Mouse (Mus musculus) bone marrow, adult 2 months (tissue): Measurements from ENCODE around the gene Rgs6. TPM values are rescaled to one million over a fixed set of nuclear protein-coding genes. Genes with fewer than 3 reads are reported as not detected.

Experiments used
- H3K27ac ChIP-seq: fragments of 200-500 bp; 2 replicates; pipeline ENCODE4 v1.5.1; 2012; ENCODE audit warnings: low read depth, mild to moderate bottlenecking, control low read depth, inconsistent platforms, low read length; ENCODE audit not compliant: control insufficient read depth, poor library complexity, insufficient read depth
- H3K4me1 ChIP-seq: fragments of 200-500 bp; 2 replicates; pipeline ENCODE4 v1.6.1; 2011; ENCODE audit warnings: low read length; ENCODE audit not compliant: control insufficient read depth, insufficient read depth
- H3K4me3 ChIP-seq: fragments of 200-500 bp; replicated peaks from 2 replicates; pipeline ENCODE3; 2011; ENCODE audit warnings: mild to moderate bottlenecking, low read depth, low read length, control low read depth; ENCODE audit not compliant: control insufficient read depth
- CTCF ChIP-seq: fragments of 200-500 bp; IDR thresholded peaks from 2 replicates; pipeline ENCODE4 v1.5.1; 2011; ENCODE audit warnings: low read length, control low read depth; ENCODE audit not compliant: control insufficient read depth, insufficient read depth
- POLR2A ChIP-seq: fragments of 200-500 bp; IDR thresholded peaks from 2 replicates; pipeline ENCODE4 v1.6.1; 2011; ENCODE audit warnings: low read depth, mild to moderate bottlenecking, control low read depth, low read length, borderline replicate concordance; ENCODE audit not compliant: control insufficient read depth
- WGBS: fragments of 180-500 bp; shearing (Covaris S2); methylation state at CpG from one replicate; pipeline ENCODE4 v1.1.7; 2018; 5-methylcytosine and 5-hydroxymethylcytosine counted together
- polyA plus RNA-seq: library from polyadenylated mRNA; stranded (reverse); fragments of >200 nt; gene quantifications from 2 replicates; pipeline ENCODE4 v1.2.4, GENCODE M21; 2011; ENCODE audit warnings: low replicate concordance; ENCODE audit not compliant: missing spikeins, insufficient read depth, insufficient read length

Gene Rgs6
- 1.6 and 1.7 TPM in 2 replicates for polyA plus RNA-seq

DNA sequence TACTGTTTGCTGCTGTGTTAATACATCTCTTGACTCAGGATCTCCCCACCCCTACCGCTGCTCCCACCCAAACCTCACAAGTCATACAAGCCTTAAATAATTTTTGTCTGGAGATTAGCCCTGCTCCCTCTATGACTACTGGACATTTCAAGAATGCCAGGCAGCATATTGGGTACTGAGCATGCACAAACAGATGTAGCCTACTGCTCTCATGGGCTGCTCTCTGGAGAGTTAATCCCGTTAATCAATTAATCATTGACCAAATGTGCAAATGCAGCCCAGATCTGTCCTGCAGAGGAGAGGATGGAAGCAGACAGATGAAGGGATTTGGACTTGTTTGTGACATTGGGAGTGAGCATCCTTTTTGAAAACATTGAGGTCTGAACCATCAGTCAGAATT lies at the start of gene Rgs6:
Rgs6 (plus strand) TSS at position 276 of the 400 bp plus-strand sequence.
- Histone ChIP-seq H3K4me3 (no peak within 1 kb of the TSS), H3K4me1 (no peaks in the 10 kb centered on the region), H3K27ac (no peak within 1 kb of the TSS)
- WGBS, result 88% methylated on average over 2 of the region's 2 CpGs
- no peak for TF ChIP-seq POLR2A
- no peak for TF ChIP-seq CTCF

DNA sequence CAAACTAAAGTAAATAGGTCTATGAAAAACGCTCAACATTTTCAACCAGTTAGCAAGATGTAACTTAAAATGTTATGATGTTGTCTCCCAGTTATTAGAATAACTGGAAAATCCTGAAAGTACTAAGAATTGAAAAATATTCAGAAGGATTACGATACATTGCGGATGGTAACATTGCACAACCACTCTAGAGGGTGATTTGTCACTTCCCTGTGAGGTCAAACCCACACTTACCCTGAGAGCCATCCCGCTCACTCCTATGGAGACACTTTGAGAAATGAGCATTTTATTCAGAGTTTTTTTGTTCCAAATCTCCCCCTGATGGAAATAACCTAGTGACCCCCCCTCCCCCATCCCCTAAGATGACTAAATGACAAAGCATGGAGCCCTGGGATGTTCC lies 41.0 kb upstream of the Rgs6 start:
- H3K27ac ChIP-seq, result no peak overlapping the region
- 57% methylated on average over 4 of the region's 4 CpGs for WGBS
- H3K4me3 ChIP-seq, result no peak overlapping the region
- TF ChIP-seq POLR2A (no peak), CTCF (no peak)
- no peaks in the 10 kb centered on the region; the same call in 1 of the 2 replicates for H3K4me1 ChIP-seq

DNA sequence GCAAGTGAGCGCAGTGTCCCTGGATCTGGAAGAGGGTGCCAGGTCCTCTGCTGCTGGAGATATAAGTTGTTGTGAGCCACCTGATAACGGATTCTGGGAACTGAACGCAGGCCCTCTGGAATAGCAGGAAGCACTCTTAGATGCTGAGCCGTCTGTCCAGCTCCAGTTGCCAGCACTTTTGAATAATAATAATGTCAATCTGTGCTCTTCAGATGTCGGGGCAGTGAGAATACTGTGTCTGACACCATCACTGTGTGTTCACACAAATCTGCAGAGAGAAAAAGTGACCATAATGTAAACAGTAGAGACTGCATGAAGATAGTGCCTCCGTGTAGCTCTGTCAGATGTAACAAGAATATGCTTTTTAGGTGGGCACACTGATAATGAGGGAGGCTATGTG lies 38.9 kb upstream of the Rgs6 start:
- no peaks in the 10 kb centered on the region; the same call in 1 of the 2 replicates for H3K4me1 ChIP-seq
- no peak overlapping the region for H3K4me3 ChIP-seq
- no peak for TF ChIP-seq POLR2A
- TF ChIP-seq CTCF, result no peak
- no peak overlapping the region for H3K27ac ChIP-seq
- 83% methylated on average over 6 of the region's 6 CpGs for WGBS

DNA sequence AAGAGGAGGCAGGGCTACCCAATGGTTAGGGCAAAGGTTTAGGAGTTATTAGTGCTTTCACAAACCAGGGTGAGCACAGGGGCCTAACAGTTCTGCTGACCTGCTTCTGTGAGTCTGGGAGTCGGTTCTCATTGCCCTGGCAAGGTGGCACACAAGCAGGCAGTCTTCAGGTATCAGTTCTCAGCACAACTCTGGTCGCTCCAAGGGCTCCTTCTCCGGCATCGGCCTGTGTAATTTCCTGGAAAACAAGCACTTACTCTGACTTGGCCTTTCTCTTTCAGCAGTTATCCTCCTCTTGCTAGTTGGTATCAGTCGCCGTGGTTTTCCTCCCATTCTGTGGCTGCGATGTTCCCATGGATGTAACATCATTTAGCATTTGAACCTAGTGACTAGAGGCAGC lies 38.0 kb upstream of the Rgs6 start:
- WGBS, result 85% methylated on average over 7 of the region's 7 CpGs
- Histone ChIP-seq H3K4me3 (no peak overlapping the region), H3K27ac (no peak overlapping the region), H3K4me1 (no peaks in the 10 kb centered on the region; the same call in 1 of the 2 replicates)
- TF ChIP-seq CTCF (no peak), POLR2A (no peak)

DNA sequence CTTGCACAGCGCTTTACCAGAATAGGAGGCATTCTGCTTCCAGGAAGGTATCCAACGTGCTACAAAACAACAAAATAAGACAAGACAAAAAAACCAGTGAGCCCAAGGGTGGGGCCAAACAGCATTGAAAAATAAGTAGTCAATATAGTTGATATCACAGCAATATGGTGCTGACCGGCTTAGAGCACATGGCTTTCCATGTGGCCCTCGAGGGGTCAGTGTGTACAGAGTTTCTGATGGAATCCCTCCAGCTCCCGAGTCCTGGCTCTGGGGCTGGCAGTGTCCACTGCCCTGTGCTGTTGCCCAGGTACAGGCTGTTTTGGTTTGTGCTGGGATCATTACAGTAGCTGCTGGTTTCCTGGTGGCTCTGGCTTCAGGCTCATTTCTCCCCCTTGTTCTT lies 35.7 kb upstream of the Rgs6 start:
- Histone ChIP-seq H3K27ac (no peak overlapping the region), H3K4me3 (no peak overlapping the region), H3K4me1 (no peaks in the 10 kb centered on the region; the same call in 1 of the 2 replicates)
- TF ChIP-seq CTCF (no peak), POLR2A (no peak)
- 80% methylated on average over 5 of the region's 5 CpGs for WGBS

DNA sequence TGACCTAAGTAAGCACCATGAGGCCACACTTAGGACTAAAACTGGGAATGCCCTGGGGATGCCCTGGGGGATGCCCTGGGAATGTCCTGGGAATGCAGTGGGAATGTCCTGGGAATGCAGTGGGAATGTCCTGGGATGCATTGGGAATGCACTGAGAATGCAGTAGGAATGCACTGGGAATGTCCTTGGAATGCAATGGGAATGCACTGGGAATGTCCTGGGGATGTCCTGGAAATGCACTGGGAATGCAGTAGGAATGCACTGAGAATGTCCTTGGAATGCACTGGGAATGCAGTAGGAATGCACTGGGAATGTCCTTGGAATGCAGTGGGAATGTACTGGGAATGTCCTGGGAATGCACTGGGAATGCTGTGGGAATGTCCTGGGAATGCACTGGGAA lies 25.2 kb upstream of the Rgs6 start:
- Histone ChIP-seq H3K4me1 (no peaks in the 10 kb centered on the region), H3K4me3 (no peak overlapping the region), H3K27ac (no peak overlapping the region)
- TF ChIP-seq POLR2A (no peak), CTCF (no peak)

DNA sequence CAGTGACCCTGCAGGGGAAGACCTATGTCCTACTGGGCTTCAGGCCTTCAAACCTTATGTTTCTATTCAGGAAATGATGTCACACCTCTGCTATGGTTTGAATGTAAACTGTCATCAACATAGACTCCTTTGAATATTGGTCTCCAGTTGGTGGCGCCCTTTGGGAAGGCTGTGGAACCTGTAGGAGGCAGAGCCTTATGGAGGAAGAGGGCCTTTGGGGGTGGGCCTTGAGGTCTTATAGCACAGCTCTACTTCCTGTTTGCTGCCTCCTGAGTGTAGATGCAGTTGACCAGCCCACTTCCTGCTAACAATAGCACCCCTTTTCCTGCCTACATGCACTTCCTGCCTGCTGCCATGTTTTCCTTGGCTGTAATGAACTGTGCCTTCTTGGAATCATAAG lies 19.7 kb upstream of the Rgs6 start:
- no peak overlapping the region for H3K27ac ChIP-seq
- WGBS, result 87% methylated on average over 1 of the region's 1 CpGs
- TF ChIP-seq CTCF (no peak), POLR2A (no peak)
- no peaks in the 10 kb centered on the region for H3K4me1 ChIP-seq
- no peak overlapping the region for H3K4me3 ChIP-seq

DNA sequence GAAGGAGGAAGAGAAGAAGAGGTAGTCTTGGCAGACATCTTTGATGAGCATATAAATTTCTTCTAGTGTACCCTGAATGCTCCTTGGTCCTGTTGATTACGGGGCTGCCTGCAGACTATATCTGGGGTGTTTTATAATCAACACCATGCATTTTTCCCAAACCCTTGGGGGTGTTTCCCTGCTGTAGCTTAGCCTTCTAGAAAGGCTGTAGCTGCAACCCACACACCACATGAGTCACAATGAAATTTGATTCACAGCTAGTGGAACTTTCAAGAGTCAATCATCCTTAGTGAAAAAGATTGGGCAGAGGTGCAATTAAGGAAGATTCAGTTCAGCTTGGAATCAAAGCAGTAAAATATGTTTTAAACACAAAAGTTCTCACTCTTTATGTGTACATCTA lies 15.4 kb upstream of the Rgs6 start:
- Histone ChIP-seq H3K4me1 (no peaks in the 10 kb centered on the region), H3K4me3 (no peak overlapping the region), H3K27ac (no peak overlapping the region)
- TF ChIP-seq POLR2A (no peak), CTCF (no peak)
- WGBS, result 76% methylated on average over 1 of the region's 1 CpGs

DNA sequence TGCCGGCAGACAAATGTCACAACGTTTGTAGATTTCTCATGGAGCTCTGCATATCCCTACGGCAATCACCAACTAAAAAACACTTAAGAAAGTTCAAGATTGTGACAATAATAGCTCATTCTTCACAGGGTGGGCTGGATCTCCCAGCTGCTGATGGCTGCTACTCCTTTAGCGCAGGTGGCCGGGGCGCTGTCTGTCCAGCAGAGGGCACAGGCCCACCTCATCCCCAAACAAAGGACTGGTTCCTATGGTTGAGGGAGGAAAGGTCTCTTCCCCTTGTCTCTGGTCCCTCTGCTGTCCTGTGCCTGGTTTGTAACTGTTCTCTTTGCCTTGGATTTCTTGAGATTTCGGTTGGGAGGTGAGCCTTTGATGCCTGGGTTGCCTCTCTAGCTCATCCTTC lies 1.5 kb upstream of the Rgs6 start:
- WGBS, result 64% methylated on average over 7 of the region's 7 CpGs
- Histone ChIP-seq H3K27ac (no peak overlapping the region), H3K4me3 (no peak overlapping the region), H3K4me1 (no peaks in the 10 kb centered on the region)
- TF ChIP-seq POLR2A (no peak), CTCF (no peak)
